Mouse (Mus musculus): ENCODE measurements around the gene Galr3.

GRCm38 (mm10) chr15:79028823-79029484 is 12.7 kb upstream of the Galr3 start:
- no peak for TF ChIP-seq CTCF (IDR thresholded peaks at IDR 0.05; ENCODE audit: low read depth, low read length)
- TF ChIP-seq POLR2A (IDR thresholded peaks at IDR 0.05; ENCODE audit: insufficient read depth, low read length) = no peak
- no peak for TF ChIP-seq EP300 (IDR thresholded peaks at IDR 0.05; ENCODE audit: insufficient read depth, low read depth, low read length)

Measured in ES-Bruce4 (cell line).